Mouse (Mus musculus): ENCODE results near the gene Gmip.

Gene Gmip

DNA sequence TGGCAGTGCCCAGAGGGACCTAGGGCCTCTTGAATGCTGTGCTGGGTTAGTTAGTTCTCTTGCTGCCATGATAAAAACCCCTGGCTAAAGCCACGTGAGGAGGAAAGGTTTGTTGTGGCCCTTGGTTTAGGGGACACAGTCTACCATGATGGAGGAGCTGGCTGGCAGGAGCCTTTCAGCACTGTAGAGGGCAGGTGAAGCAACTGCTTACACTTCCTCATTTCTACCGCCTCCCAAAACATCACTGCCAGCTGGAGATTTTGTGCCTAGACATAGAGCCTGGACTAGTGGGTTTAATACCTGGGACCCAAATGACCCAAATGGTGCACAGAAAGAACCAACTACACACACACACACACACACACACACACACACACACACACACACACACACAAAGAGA lies 52.8 kb downstream of the Gmip start:
- no peak for DNase-seq (ENCODE audit: low read depth, low spot score)

DNA sequence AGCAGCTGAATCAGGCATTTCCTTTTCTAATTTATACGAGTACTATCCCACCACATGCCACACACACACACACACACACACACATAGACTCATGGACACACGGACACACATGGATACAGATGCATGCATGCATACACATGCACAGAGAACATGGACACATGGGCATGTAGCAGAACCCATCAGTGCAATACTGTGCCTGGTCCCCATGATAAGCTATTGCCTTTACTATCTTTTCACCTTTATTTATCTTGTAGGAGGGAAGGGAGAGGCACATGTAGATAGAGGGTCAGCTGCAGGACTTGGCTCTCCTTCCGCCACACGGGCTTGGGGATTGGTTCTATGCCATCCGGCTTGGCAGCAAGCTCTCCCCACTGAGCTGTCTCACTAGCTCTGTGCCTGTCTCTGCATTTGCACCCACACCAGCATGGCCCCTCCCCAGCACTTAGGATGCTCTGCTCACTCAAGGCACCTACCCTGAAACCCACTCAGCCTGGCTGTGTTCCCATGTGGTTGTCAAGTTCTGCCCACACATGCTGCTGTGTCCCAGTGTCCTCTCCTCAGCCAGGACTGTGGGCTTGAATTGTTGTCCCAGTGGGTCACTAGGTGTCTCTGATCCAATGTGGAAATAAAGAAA lies 55.0 kb downstream of the Gmip start:
- DNase-seq (ENCODE audit: low read depth, low spot score): no peak

DNA sequence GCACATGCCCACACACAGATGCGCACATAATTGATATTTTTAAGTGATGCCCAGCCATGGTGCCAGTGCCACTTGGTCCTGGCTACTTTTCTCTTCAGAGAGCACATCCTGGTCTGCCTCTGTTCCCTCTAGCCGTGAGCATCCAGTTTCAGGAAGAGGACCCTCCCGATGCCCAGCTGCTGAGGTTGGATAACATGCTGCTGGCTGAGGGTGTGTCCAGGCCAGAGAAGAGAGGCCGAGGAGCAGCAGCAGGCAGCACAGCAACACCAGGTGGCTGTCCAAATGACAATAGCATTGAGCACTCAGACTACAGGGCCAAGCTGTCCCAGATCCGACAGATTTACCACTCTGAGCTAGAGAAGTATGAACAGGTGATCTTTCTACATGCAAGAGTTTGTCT lies 55.7 kb downstream of the Gmip start:
- DNase-seq (ENCODE audit: low read depth, low spot score): no peak

DNA sequence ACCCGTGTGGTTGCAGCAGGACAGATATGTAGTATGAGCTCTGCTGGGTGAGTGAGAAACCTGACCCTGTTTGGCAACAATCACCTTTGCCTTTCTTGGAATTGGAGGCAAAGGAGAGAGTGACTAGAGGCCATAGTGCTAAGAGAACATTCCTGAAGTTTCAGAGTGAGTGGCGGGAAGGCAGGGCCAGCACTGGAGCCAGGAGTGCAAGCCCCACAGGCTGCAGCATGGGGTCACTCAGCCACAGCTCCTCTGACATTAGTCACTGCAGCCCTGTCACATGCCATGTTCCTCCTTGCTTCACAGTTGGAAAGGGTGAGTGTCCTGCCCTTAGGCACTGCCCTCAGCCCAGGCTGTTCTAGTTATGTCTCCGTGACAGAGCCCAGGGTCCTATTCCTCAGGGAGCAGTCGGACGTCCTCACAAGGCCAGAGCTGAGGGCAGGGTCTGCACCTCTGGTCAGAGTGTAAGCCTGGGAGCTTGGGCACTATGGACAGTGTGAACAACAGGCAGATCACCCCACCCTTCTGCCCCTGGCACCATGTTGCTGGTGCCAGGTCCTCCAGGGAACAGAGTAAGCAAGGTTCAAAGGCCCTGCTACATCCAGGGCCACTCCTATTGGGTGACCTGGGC lies 59.3 kb downstream of the Gmip start:
- no peak for DNase-seq (ENCODE audit: low read depth, low spot score)

DNA sequence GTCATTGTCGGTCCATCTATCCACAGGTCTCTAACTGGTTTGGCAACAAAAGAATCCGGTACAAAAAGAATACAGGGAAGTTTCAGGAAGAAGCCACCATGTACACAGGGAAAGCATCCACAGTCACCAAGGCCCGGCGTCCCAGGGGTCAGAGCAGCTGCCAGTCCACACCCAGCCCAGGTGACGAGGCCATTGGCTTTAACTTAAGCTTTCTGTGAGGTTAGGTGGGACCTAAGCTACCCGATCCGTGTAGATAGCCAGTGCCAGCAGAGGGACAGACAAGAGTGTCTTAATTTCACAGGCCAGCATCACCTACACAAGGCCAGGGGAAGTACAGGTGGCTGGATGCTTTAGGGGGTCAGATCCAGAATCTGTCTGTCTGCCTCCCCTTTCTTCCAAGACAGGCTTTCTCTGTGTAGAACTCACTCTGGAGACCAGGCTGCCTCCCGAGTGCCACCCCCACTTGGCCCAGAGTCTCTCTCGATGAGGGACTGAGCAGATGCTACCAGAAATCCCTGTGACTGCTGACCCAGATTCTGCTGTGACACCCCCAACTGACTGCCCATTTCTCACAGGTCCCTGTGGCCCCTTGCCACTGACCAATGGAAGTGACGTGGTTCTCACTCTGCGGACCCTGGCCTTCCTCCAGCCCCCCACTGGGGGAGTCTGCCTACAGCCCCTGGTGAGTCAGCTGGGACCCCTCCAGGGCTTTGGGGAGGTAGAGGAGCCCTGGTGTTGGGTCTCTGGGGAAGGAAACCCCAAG lies 61.7 kb downstream of the Gmip start:
- no peak for DNase-seq (ENCODE audit: low read depth, low spot score)

- DNase-seq (ENCODE audit: low read depth, low spot score): no peak
Observed at GRCm38 (mm10) chr8:69870907-69871306, 62.4 kb downstream of the Gmip start.
